Mouse (Mus musculus) liver, postnatal 0 days (tissue): ENCODE measurements around the gene Mllt6. TPM values are rescaled to one million over a fixed set of nuclear protein-coding genes. Genes with fewer than 3 reads are reported as not detected.

Experiments
- ATAC-seq: fragments of 200-750 bp; cut with Nextera tagmentation; 2 replicates; pipeline ENCODE4 v1.8.0; 2017; ENCODE audit warnings: mild to moderate bottlenecking, moderate library complexity
- DNase-seq: peaks from one replicate; pipeline ENCODE4 v3.0.0-alpha.2; 2016
- H3K27ac ChIP-seq: fragments of 300-500 bp; sonication (generic); 2 replicates; pipeline ENCODE4 v1.5.1; 2014; ENCODE audit warnings: antibody characterized with exemption, moderate library complexity, mild to moderate bottlenecking, low read depth
- H3K27me3 ChIP-seq: fragments of 300-500 bp; sonication (generic); 2 replicates; pipeline ENCODE4 v1.6.1; 2014; ENCODE audit warnings: low read length, control low read depth, mixed read lengths; ENCODE audit not compliant: insufficient read depth
- H3K36me3 ChIP-seq: fragments of 300-500 bp; sonication (generic); replicated peaks from 2 replicates; pipeline ENCODE4 v1.6.1; 2014; ENCODE audit warnings: mild to moderate bottlenecking, control low read depth, low read length, moderate library complexity, mixed read lengths; ENCODE audit not compliant: insufficient read depth
- H3K4me1 ChIP-seq: fragments of 300-500 bp; sonication (generic); 2 replicates; pipeline ENCODE4 v1.6.1; 2014; ENCODE audit warnings: antibody characterized with exemption, mild to moderate bottlenecking, control low read depth; ENCODE audit not compliant: insufficient read depth
- H3K4me2 ChIP-seq: fragments of 300-500 bp; sonication (generic); 2 replicates; pipeline ENCODE4 v1.6.1; 2014; ENCODE audit warnings: low read depth, mild to moderate bottlenecking, low read length, moderate library complexity, mixed read lengths
- H3K4me3 ChIP-seq: fragments of 300-500 bp; sonication (generic); 2 replicates; pipeline ENCODE4 v1.5.1; 2014; ENCODE audit warnings: low read depth, low read length
- H3K9ac ChIP-seq: fragments of 300-500 bp; sonication (generic); replicated peaks from 2 replicates; pipeline ENCODE4 v1.6.1; 2014; ENCODE audit warnings: mild to moderate bottlenecking, moderate library complexity
- H3K9me3 ChIP-seq: fragments of 300-500 bp; sonication (generic); 2 replicates; pipeline ENCODE4 v1.6.1; 2016; ENCODE audit warnings: mild to moderate bottlenecking, control low read depth, low read length, mixed read lengths
- CTCF ChIP-seq: sonication (generic); IDR thresholded peaks from 2 replicates; pipeline ENCODE4 v1.5.1; 2016; ENCODE audit warnings: antibody characterized with exemption, low read depth
- EP300 ChIP-seq: IDR thresholded peaks from 2 replicates; pipeline ENCODE4 v1.6.1; 2016; ENCODE audit warnings: antibody characterized with exemption, low read depth, mild to moderate bottlenecking
- WGBS: fragments of 180-500 bp; shearing (Covaris S2); extraction: QIAGEN DNeasy Blood & Tissue Kit; methylation state at CpG from one replicate; pipeline ENCODE4 v1.1.7; 2014; ENCODE audit not compliant: insufficient replicate concordance; 5-methylcytosine and 5-hydroxymethylcytosine counted together
- polyA plus RNA-seq: library from polyadenylated mRNA; unstranded; fragments of >200 nt; fragmentation: Nextera tagmentation; extraction: Ambion mirVana; gene quantifications from 2 replicates; pipeline ENCODE4 v1.2.1, GENCODE M21; 2015

Gene Mllt6
- polyA plus RNA-seq, 1 experiment from 2014 or later: 0.32 TPM

DNA sequence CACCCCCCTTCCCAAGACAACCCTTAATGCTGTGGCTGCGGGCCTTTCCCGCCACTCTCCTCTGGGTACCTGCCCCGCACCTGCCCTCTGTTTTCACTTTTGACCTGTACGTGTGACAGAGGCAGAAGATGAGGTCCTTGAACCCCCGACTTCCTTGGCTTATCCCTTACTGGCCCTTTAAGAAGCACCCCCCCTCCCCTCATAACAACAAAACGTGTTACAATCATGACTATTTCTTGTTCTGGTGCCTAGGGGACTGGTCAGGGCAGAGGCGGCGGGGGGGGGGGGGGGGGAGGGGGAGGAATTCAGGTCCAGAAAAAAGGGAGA is 1.1 kb downstream of the Mllt6 start:
- no peak overlapping the region for H3K27ac ChIP-seq
- no peaks in the 10 kb centered on the region for H3K9me3 ChIP-seq
- TF ChIP-seq EP300 (no peak), CTCF (no peak)
- H3K4me1 ChIP-seq: peaks cover 22% of the 10 kb centered on the region
- DNase-seq (no peak), ATAC-seq (no peak)
- peak overlapping the region; percentile 69 for H3K4me3 ChIP-seq
- peak overlapping the region; percentile 84 for H3K4me2 ChIP-seq
- peaks cover 3% of the 10 kb centered on the region for H3K36me3 ChIP-seq
- peak overlapping the region; percentile 71; the same call in 1 of the 2 replicates for H3K9ac ChIP-seq
- peaks cover 36% of the 10 kb centered on the region for H3K27me3 ChIP-seq
- 2% methylated on average over 6 of the region's 8 CpGs for WGBS

DNA sequence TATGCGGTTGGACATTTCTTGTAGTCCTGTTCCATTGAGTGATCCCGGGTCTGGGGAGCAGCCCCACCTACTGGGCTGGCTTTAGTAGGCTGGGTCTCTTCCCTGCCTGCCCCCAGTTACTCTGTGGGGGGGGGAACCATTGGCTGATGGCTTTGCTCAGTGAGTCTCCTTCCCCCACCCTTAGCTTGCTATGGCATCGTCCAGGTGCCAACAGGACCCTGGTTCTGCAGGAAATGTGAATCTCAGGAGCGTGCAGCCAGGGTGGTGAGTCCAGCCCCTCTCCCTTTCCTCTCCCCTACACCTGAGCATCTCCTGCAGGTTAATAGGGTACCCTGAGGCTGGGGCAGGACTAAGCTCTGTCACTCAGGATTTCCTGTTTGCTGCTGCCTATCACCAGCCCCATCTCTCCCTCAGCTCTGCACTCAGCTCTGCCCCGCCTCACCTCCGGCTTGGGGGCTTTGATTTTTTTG is 1.6 kb downstream of the Mllt6 start:
- H3K4me3 ChIP-seq: 0 out of 2 replicates have a peak overlapping the region, but pooled peaks have one; percentile 69
- TF ChIP-seq CTCF (peak; percentile 21; the same call in 1 of the 2 replicates), EP300 (no peak)
- peaks cover 3% of the 10 kb centered on the region for H3K36me3 ChIP-seq
- peak overlapping the region; percentile 84; the same call in 1 of the 2 replicates for H3K4me2 ChIP-seq
- H3K27ac ChIP-seq: no peak overlapping the region
- WGBS: 35% methylated on average over 6 of the region's 6 CpGs
- DNase-seq (no peak), ATAC-seq (no peak)
- H3K4me1 ChIP-seq: peaks cover 19% of the 10 kb centered on the region
- no peak overlapping the region for H3K9ac ChIP-seq
- peaks cover 33% of the 10 kb centered on the region for H3K27me3 ChIP-seq
- H3K9me3 ChIP-seq: no peaks in the 10 kb centered on the region

DNA sequence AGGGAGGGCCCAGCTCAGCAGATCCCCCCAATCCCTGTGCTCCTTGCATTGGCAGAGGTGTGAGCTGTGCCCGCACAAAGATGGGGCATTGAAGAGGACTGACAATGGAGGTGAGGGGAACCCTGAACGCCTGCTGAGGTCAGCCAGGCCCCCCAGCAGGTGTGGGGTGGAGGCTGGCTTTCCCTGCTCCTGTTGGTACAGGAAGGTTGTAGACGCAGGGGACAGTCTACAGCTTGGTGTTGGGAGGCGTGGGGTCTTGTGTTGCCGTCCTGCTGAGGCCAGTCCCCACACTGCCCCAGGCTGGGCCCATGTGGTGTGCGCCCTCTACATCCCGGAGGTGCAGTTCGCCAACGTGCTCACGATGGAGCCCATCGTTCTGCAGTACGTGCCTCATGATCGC is 2.2 kb downstream of the Mllt6 start:
- Histone ChIP-seq H3K36me3 (peaks cover 3% of the 10 kb centered on the region), H3K4me1 (peaks cover 18% of the 10 kb centered on the region), H3K4me2 (no peak overlapping the region), H3K27ac (no peak overlapping the region), H3K9ac (no peak overlapping the region), H3K9me3 (no peaks in the 10 kb centered on the region), H3K27me3 (peaks cover 32% of the 10 kb centered on the region), H3K4me3 (no peak overlapping the region)
- WGBS: 89% methylated on average over 13 of the region's 13 CpGs
- TF ChIP-seq CTCF (no peak), EP300 (no peak)
- no peak for DNase-seq
- ATAC-seq: no peak

DNA sequence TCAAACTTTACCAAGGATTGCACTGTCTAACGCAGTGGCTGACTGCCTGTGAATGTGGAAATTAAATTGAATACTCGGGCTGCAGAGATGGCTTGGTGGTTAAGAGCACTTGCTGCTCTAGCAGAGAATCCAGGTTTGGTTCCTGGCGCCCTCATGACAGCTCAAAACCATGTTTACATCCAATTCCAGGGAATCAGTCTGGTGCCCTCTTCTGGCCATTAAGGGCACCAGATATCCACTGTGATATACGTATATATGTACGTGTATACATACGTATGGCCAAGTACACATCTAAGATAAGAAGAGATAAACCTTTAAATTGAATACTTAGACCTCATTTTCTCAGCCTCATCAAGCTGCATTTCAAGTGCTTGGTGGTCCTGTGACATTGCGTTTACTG is 3.0 kb downstream of the Mllt6 start:
- Histone ChIP-seq H3K27ac (no peak overlapping the region), H3K4me3 (no peak overlapping the region), H3K27me3 (peaks cover 24% of the 10 kb centered on the region), H3K36me3 (peaks cover 3% of the 10 kb centered on the region), H3K9me3 (no peaks in the 10 kb centered on the region), H3K9ac (no peak overlapping the region), H3K4me2 (no peak overlapping the region), H3K4me1 (peaks cover 11% of the 10 kb centered on the region; the same call in 1 of the 2 replicates)
- 83% methylated on average over 7 of the region's 7 CpGs for WGBS
- no peak for DNase-seq
- no peak for ATAC-seq
- peak; percentile 52 for TF ChIP-seq CTCF
- no peak for TF ChIP-seq EP300

DNA sequence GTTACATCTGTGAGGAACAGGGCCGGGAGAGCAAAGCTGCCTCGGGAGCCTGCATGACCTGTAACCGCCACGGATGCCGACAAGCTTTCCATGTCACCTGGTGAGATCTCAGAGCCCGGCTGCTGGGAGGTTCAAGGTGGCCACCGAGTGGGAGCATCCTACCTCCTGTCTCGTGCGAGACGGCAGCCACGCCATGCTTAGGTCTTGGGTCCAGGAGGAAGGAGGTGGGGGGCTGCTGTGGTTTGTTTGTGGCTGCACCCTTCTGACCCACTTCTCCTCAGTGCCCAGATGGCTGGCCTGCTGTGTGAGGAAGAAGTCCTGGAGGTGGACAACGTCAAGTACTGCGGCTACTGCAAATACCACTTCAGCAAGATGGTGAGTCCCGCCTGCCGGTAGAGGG is 3.6 kb downstream of the Mllt6 start:
- Histone ChIP-seq H3K4me3 (no peak overlapping the region), H3K27me3 (peaks cover 19% of the 10 kb centered on the region), H3K9me3 (no peaks in the 10 kb centered on the region), H3K4me1 (peaks cover 5% of the 10 kb centered on the region; the same call in 1 of the 2 replicates), H3K36me3 (peaks cover 3% of the 10 kb centered on the region), H3K9ac (no peak overlapping the region), H3K4me2 (no peak overlapping the region), H3K27ac (no peak overlapping the region)
- DNase-seq: no peak
- WGBS: 79% methylated on average over 15 of the region's 15 CpGs
- no peak for TF ChIP-seq CTCF
- no peak for TF ChIP-seq EP300
- ATAC-seq: no peak

DNA sequence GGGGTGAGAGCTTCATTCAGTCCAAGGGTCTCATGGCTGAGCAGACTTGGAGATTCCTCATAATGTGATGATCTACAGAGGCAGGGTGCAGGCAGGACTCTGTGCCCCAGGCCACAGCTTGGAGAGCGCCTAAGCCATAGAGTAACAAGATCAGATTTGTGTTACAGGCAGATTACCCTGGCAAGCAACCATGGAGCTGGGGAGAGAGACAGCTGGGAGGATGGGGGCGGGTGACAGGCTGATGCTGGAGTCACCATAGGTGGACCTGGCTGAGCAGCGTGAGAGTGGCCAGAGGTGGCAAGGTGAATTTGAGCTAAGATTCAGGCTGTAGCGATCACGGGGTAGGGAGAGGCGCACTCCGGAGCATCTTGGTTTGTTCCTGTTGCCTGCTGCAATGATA is 4.9 kb downstream of the Mllt6 start:
- no peak overlapping the region for H3K9ac ChIP-seq
- no peak for ATAC-seq

More for the DNA sequence above, 4.9 kb downstream of the Mllt6 start:
- no peaks in the 10 kb centered on the region for H3K9me3 ChIP-seq
- no peak for DNase-seq
- no peak for TF ChIP-seq CTCF
- TF ChIP-seq EP300: no peak
- peaks cover 12% of the 10 kb centered on the region for H3K27me3 ChIP-seq
- H3K4me3 ChIP-seq: no peak overlapping the region
- no peak overlapping the region for H3K27ac ChIP-seq
- 87% methylated on average over 7 of the region's 7 CpGs for WGBS
- no peaks in the 10 kb centered on the region for H3K4me1 ChIP-seq
- H3K36me3 ChIP-seq: peaks cover 6% of the 10 kb centered on the region
- H3K4me2 ChIP-seq: no peak overlapping the region
